Mouse (Mus musculus): ENCODE results near the gene Mtss1l. TPM values are rescaled to one million over a fixed set of nuclear protein-coding genes. Genes with fewer than 3 reads are reported as not detected.

Gene Mtss1l
- total and polyA plus RNA-seq, 3 experiments: 0.64 to 0.66 TPM; not detected in 1

DNA sequence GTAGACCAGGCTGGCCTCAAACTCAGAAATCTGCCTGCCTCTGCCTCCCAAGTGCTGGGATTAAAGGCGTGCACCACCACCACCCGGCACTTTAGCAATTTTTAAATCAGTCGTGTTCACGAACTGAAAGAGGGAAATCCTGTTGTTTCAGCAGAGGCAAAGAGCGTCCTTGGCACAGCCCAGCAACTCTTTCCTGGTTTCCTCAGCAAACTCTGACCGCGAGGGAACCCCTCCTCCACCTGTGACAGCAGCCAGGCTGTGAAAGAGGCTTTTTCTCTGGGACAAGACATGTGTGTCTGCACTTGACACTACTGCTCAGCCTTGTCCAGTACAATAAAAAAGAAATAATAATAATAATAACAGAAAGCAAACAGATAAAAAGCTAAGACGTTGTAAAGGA is 65.7 kb downstream of the Mtss1l start:
- no peaks in the 10 kb centered on the region for H3K27me3 ChIP-seq (replicated peaks)
- dilution Hi-C loops (cut with MboI; ENCODE audit: extremely low pct_ligation_motif_present, extremely low pct_unique_long_range_greater_than_20kb, low sequenced_read_pairs) (no loop called here), in situ Hi-C loops (cut with MboI; ENCODE audit: low pct_ligation_motif_present, low pct_unique_long_range_greater_than_20kb, low sequenced_read_pairs) (no loop called here)
- H3K4me3 ChIP-seq (replicated peaks in 1 of 3; ENCODE audit: low read depth in 2 of 3, low read length in 2 of 3, poor library complexity in 1 of 3): no peak overlapping the region
- no peak for TF ChIP-seq TCF12 (IDR thresholded peaks at IDR 0.05; ENCODE audit: low read depth, low read length)
- no peak for TF ChIP-seq RAD21 (IDR thresholded peaks at IDR 0.05; ENCODE audit: low read depth, low read length)
- TF ChIP-seq ZC3H11A (IDR thresholded peaks at IDR 0.05; ENCODE audit: low read depth, low read length): no peak
- peaks cover 4 to 19% of the 10 kb centered on the region in 2 experiments for H3K4me1 ChIP-seq (ENCODE audit: control insufficient read depth in 1 of 2, insufficient read depth in 2 of 2)
- H3K9me3 ChIP-seq (replicated peaks; ENCODE audit: low read length): no peaks in the 10 kb centered on the region
- no peak overlapping the region for H3K9ac ChIP-seq (ENCODE audit: insufficient read depth, low read depth)
- no peak overlapping the region for H3K4me2 ChIP-seq (ENCODE audit: insufficient read depth, low read depth, poor library complexity, severe bottlenecking)
- H3K27ac ChIP-seq (ENCODE audit: insufficient read depth, low read depth): no peak overlapping the region
- H3K36me3 ChIP-seq (replicated peaks in 1 of 2; ENCODE audit: control insufficient read depth in 1 of 2, insufficient read depth in 1 of 2, low read length in 1 of 2): no peaks in the 10 kb centered on the region
- no peaks in the 10 kb centered on the region for H3K79me2 ChIP-seq (replicated peaks; ENCODE audit: control insufficient read depth, extremely low read depth, insufficient read depth, poor library complexity, severe bottlenecking)
- DNase-seq (ENCODE audit: extremely low read depth): no peak

DNA sequence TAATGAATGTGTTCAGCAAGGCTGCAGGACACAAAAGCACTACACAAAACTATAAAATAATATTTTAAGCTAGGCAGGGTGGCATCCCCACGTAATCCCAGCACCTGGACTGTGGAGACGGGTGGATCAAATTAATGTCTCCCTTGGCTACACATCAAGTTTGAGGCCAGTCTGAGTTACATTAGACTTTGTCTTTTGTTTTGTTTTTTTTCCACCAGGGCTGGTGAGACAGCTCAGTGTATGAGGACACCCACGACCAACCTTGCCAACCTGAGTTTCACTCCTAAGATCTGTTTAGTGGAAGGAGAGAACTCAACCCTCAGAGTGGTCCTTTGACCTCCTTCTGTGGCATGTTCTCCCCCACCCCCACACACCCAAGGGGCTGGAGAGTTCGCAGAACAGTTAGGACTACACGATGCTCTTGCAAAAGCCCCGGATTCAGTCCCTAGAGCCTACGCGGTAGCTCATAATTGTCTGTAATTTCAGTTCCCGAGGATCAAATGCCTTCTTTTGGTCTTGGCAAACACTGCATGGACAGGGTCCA is 66.2 kb downstream of the Mtss1l start:
- no peak for TF ChIP-seq EP300 (IDR thresholded peaks at IDR 0.05; ENCODE audit: low read length)
- TF ChIP-seq MAFK (IDR thresholded peaks at IDR 0.05; ENCODE audit: insufficient replicate concordance, low read length): no peak
- TF ChIP-seq MAX (IDR thresholded peaks at IDR 0.05; ENCODE audit: low read length): no peak
- no peak for TF ChIP-seq NRF1 (IDR thresholded peaks at IDR 0.05; ENCODE audit: low read depth, low read length)
- TF ChIP-seq HCFC1 (IDR thresholded peaks at IDR 0.05; ENCODE audit: low read depth, low read length): no peak
- TF ChIP-seq MYC (IDR thresholded peaks at IDR 0.05; ENCODE audit: low read depth, low read length): no peak
- TF ChIP-seq PAX5 (IDR thresholded peaks at IDR 0.05; ENCODE audit: low read length): no peak
- no peak for TF ChIP-seq ZC3H11A (IDR thresholded peaks at IDR 0.05; ENCODE audit: low read depth, low read length)
- TF ChIP-seq E2F4 (IDR thresholded peaks at IDR 0.05; ENCODE audit: insufficient replicate concordance, low read depth, low read length): no peak
- no peak for TF ChIP-seq CHD2 (IDR thresholded peaks at IDR 0.05; ENCODE audit: low read length)
- no peak for TF ChIP-seq GABPA (IDR thresholded peaks at IDR 0.05; ENCODE audit: insufficient replicate concordance, low read depth, low read length)
- no peak for TF ChIP-seq POLR2AphosphoS2 (IDR thresholded peaks at IDR 0.05; ENCODE audit: low read depth, low read length)
- no peak for TF ChIP-seq CHD1 (IDR thresholded peaks at IDR 0.05; ENCODE audit: low read depth, low read length)
- TF ChIP-seq USF1 (IDR thresholded peaks at IDR 0.05; ENCODE audit: low read depth, low read length): no peak
- no peak for DNase-seq (ENCODE audit: extremely low read depth)
- H3K9ac ChIP-seq (ENCODE audit: insufficient read depth, low read depth): no peak overlapping the region
- no peaks in the 10 kb centered on the region for H3K9me3 ChIP-seq (replicated peaks; ENCODE audit: low read length)
- dilution Hi-C loops (cut with MboI; ENCODE audit: extremely low pct_ligation_motif_present, extremely low pct_unique_long_range_greater_than_20kb, low sequenced_read_pairs) (no loop called here), in situ Hi-C loops (cut with MboI; ENCODE audit: low pct_ligation_motif_present, low pct_unique_long_range_greater_than_20kb, low sequenced_read_pairs) (no loop called here)
- peaks cover 4 to 14% of the 10 kb centered on the region in 2 experiments for H3K4me1 ChIP-seq (ENCODE audit: control insufficient read depth in 1 of 2, insufficient read depth in 2 of 2)
- H3K36me3 ChIP-seq (replicated peaks in 1 of 2; ENCODE audit: control insufficient read depth in 1 of 2, insufficient read depth in 1 of 2, low read length in 1 of 2): no peaks in the 10 kb centered on the region
- H3K27me3 ChIP-seq (replicated peaks): no peaks in the 10 kb centered on the region
- no peak overlapping the region for H3K4me3 ChIP-seq (replicated peaks in 1 of 3; ENCODE audit: low read depth in 2 of 3, low read length in 2 of 3, poor library complexity in 1 of 3)
- no peaks in the 10 kb centered on the region for H3K79me2 ChIP-seq (replicated peaks; ENCODE audit: control insufficient read depth, extremely low read depth, insufficient read depth, poor library complexity, severe bottlenecking)
- no peak overlapping the region for H3K27ac ChIP-seq (ENCODE audit: insufficient read depth, low read depth)
- no peak overlapping the region for H3K4me2 ChIP-seq (ENCODE audit: insufficient read depth, low read depth, poor library complexity, severe bottlenecking)

Data from CH12.LX (cell line).